Mouse (Mus musculus): Measurements from ENCODE around the gene Csf2rb. TPM values are rescaled to one million over a fixed set of nuclear protein-coding genes. Genes with fewer than 3 reads are reported as not detected.
"Not testable (repeated sequence)": the region's sequence is repeated elsewhere in the genome, so short reads cannot be mapped to it uniquely, and the experiment has no call there.

Csf2rb gene
- total and polyA plus RNA-seq, 3 experiments = 3.2 to 10.1 TPM; not detected in 1

GRCm38 (mm10) chr15:78278308-78278707 lies 47.2 kb upstream of the Csf2rb start:
- H3K9ac ChIP-seq (ENCODE audit: control insufficient read depth, low read depth, low read length, poor library complexity, severe bottlenecking) = no peak overlapping the region
- peak; percentile 61 for DNase-seq (ENCODE audit: low read depth, low spot score)
- peak overlapping the region; percentile 54 for H3K27ac ChIP-seq (ENCODE audit: control insufficient read depth, low read depth, low read length)
- H3K27me3 ChIP-seq (ENCODE audit: control insufficient read depth in 1 of 2, insufficient read depth in 2 of 2, low read length in 2 of 2) = no peaks in the 10 kb centered on the region
- H3K4me1 ChIP-seq (ENCODE audit: control insufficient read depth in 1 of 2, insufficient read depth in 2 of 2, low read length in 2 of 2) = peaks cover 0 to 28% of the 10 kb centered on the region in 2 experiments; a peak in 3 of 4 replicates
- no peaks in the 10 kb centered on the region for H3K79me2 ChIP-seq (ENCODE audit: control insufficient read depth, insufficient read depth, low read length, poor library complexity)
- no peaks in the 10 kb centered on the region for H3K9me3 ChIP-seq (replicated peaks; ENCODE audit: insufficient read depth, low read length)
- peak; percentile 55; the same call in 1 of the 2 replicates for TF ChIP-seq MYC (IDR thresholded peaks at IDR 0.05; ENCODE audit: low read depth, low read length)
- peak; percentile 43 for TF ChIP-seq TAL1 (IDR thresholded peaks at IDR 0.05; ENCODE audit: low read length)
- peak; percentile 60 to 68; a peak in 3 of 4 replicates for TF ChIP-seq EP300 (IDR thresholded peaks at IDR 0.05; ENCODE audit: low read depth in 1 of 2, low read length in 2 of 2)
- TF ChIP-seq POLR2AphosphoS5 (IDR thresholded peaks at IDR 0.05; ENCODE audit: borderline replicate concordance, low read depth, low read length) = no peak
- peak; percentile 67; the same call in 1 of the 2 replicates for TF ChIP-seq ETS1 (IDR thresholded peaks at IDR 0.05; ENCODE audit: low read depth, low read length)
- TF ChIP-seq MAZ (IDR thresholded peaks at IDR 0.05; ENCODE audit: low read depth, low read length) = no peak
- TF ChIP-seq TCF12 (IDR thresholded peaks at IDR 0.05; ENCODE audit: low read depth, low read length) = peak; percentile 69
- TF ChIP-seq MAX (IDR thresholded peaks at IDR 0.05; ENCODE audit: low read length) = peak; percentile 75
- peak; percentile 66 for TF ChIP-seq GATA1 (IDR thresholded peaks at IDR 0.05; ENCODE audit: low read depth, low read length)
- 0 out of 2 replicates have a peak, but pooled peaks have one; percentile 48 for TF ChIP-seq BHLHE40 (IDR thresholded peaks at IDR 0.05; ENCODE audit: borderline replicate concordance, low read depth, low read length)
- peaks cover 0 to 12% of the 10 kb centered on the region in 2 experiments; a peak in 2 of 4 replicates for H3K36me3 ChIP-seq (ENCODE audit: control insufficient read depth in 1 of 2, insufficient read depth in 2 of 2, low read length in 2 of 2)
- H3K4me3 ChIP-seq (ENCODE audit: control insufficient read depth in 1 of 2, insufficient read depth in 1 of 2, low read depth in 2 of 2, low read length in 2 of 2) = no peak overlapping the region

DNA sequence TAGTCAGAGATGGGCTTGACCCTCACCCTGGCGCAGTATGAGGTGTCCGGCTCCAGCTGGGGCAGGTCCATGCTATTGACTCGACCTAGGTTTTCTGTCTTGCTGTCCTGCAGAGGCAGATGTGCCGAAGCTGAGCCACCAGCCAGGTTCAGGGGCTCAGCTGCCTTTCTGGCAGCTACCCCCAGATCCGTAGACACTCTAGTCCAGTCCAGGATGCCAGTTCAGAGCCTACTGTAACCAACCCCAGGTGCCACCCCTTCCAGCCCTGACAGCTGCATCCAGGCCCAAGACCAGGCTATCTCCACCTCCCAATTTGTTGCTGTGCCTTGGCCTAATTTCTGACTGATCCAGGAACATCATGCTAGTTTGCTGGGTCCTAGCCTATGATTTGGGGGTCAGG lies 37.6 kb upstream of the Csf2rb start:
- Histone ChIP-seq H3K27me3 (ENCODE audit: control insufficient read depth in 1 of 2, insufficient read depth in 2 of 2, low read length in 2 of 2) (no peaks in the 10 kb centered on the region), H3K36me3 (ENCODE audit: control insufficient read depth in 1 of 2, insufficient read depth in 2 of 2, low read length in 2 of 2) (no peaks in the 10 kb centered on the region)

GRCm38 (mm10) chr15:78289775-78290174 lies 35.8 kb upstream of the Csf2rb start:
- not testable (repeated sequence) for H3K27me3 ChIP-seq (ENCODE audit: control insufficient read depth in 1 of 2, insufficient read depth in 2 of 2, low read length in 2 of 2); DNase-seq (ENCODE audit: low read depth, low spot score); H3K79me2 ChIP-seq (ENCODE audit: control insufficient read depth, insufficient read depth, low read length, poor library complexity); H3K9ac ChIP-seq (ENCODE audit: control insufficient read depth, low read depth, low read length, poor library complexity, severe bottlenecking); H3K9me3 ChIP-seq (replicated peaks; ENCODE audit: insufficient read depth, low read length); H3K4me1 ChIP-seq (ENCODE audit: control insufficient read depth in 1 of 2, insufficient read depth in 2 of 2, low read length in 2 of 2); H3K36me3 ChIP-seq (ENCODE audit: control insufficient read depth in 1 of 2, insufficient read depth in 2 of 2, low read length in 2 of 2); H3K4me3 ChIP-seq (ENCODE audit: control insufficient read depth in 1 of 2, insufficient read depth in 1 of 2, low read depth in 2 of 2, low read length in 2 of 2); H3K27ac ChIP-seq (ENCODE audit: control insufficient read depth, low read depth, low read length)

More for the DNA sequence above, 37.6 kb upstream of the Csf2rb start:
- no peak overlapping the region for H3K27ac ChIP-seq (ENCODE audit: control insufficient read depth, low read depth, low read length)
- no peaks in the 10 kb centered on the region for H3K4me1 ChIP-seq (ENCODE audit: control insufficient read depth in 1 of 2, insufficient read depth in 2 of 2, low read length in 2 of 2)
- no peak for DNase-seq (ENCODE audit: low read depth, low spot score)
- H3K9me3 ChIP-seq (replicated peaks; ENCODE audit: insufficient read depth, low read length) = no peaks in the 10 kb centered on the region
- H3K79me2 ChIP-seq (ENCODE audit: control insufficient read depth, insufficient read depth, low read length, poor library complexity) = no peaks in the 10 kb centered on the region
- no peak overlapping the region for H3K4me3 ChIP-seq (ENCODE audit: control insufficient read depth in 1 of 2, insufficient read depth in 1 of 2, low read depth in 2 of 2, low read length in 2 of 2)
- TF ChIP-seq JUND (IDR thresholded peaks at IDR 0.05; ENCODE audit: low read depth, low read length) (no peak), MAFK (IDR thresholded peaks at IDR 0.05; ENCODE audit: borderline replicate concordance, low read depth, low read length) (no peak), ZKSCAN1 (IDR thresholded peaks at IDR 0.05; ENCODE audit: low read depth, low read length) (no peak), POLR2AphosphoS2 (IDR thresholded peaks at IDR 0.05; ENCODE audit: low read length) (no peak), MEF2A (IDR thresholded peaks at IDR 0.05; ENCODE audit: extremely low read depth, insufficient replicate concordance, low read depth, low read length, poor library complexity, severe bottlenecking) (no peak), ZNF384 (IDR thresholded peaks at IDR 0.05; ENCODE audit: low read depth, low read length) (no peak), CHD1 (IDR thresholded peaks at IDR 0.05; ENCODE audit: low read depth, low read length) (no peak), KAT2A (conservative IDR thresholded peaks at IDR 0.05; ENCODE audit: low read depth, low read length) (no peak), UBTF (IDR thresholded peaks at IDR 0.05; ENCODE audit: borderline replicate concordance, insufficient read depth, low read depth, low read length) (no peak), NRF1 (IDR thresholded peaks at IDR 0.05; ENCODE audit: insufficient read depth, low read depth, low read length, poor library complexity, severe bottlenecking) (no peak), CHD2 (IDR thresholded peaks at IDR 0.05; ENCODE audit: low read length) (no peak), ELF1 (IDR thresholded peaks at IDR 0.05; ENCODE audit: low read depth, low read length) (no peak), MXI1 (IDR thresholded peaks at IDR 0.05; ENCODE audit: low read depth, low read length) (no peak), TAL1 (IDR thresholded peaks at IDR 0.05; ENCODE audit: low read length) (no peak), SMC3 (IDR thresholded peaks at IDR 0.05; ENCODE audit: low read depth, low read length) (no peak), GATA1 (IDR thresholded peaks at IDR 0.05; ENCODE audit: low read depth, low read length) (no peak), GABPA (IDR thresholded peaks at IDR 0.05; ENCODE audit: low read depth, low read length) (no peak), TBP (IDR thresholded peaks at IDR 0.05; ENCODE audit: low read depth, low read length) (no peak), USF2 (IDR thresholded peaks at IDR 0.05; ENCODE audit: borderline replicate concordance in 1 of 2, insufficient read depth in 1 of 2, low read depth in 1 of 2, low read length in 2 of 2) (no peak)
- H3K9ac ChIP-seq (ENCODE audit: control insufficient read depth, low read depth, low read length, poor library complexity, severe bottlenecking) = no peak overlapping the region

Data from MEL (cell line).